Mouse (Mus musculus): ENCODE data around the gene Nr4a1. TPM values are rescaled to one million over a fixed set of nuclear protein-coding genes. Genes with fewer than 3 reads are reported as not detected.

The Nr4a1 gene
- polyA plus RNA-seq, 1 experiment, result 10.0 TPM

- TF ChIP-seq CTCF (IDR thresholded peaks at IDR 0.05; ENCODE audit: control insufficient read depth, insufficient read depth, low read length) (no peak), POLR2A (IDR thresholded peaks at IDR 0.05; ENCODE audit: borderline replicate concordance, control insufficient read depth, low read depth, low read length) (no peak)
- no peak overlapping the region for H3K4me3 ChIP-seq (replicated peaks; ENCODE audit: control insufficient read depth, low read depth, low read length)
- 91% methylated on average over 19 of the region's 19 CpGs for WGBS
- no peak overlapping the region for H3K27ac ChIP-seq (ENCODE audit: control insufficient read depth, insufficient read depth, low read depth, low read length, poor library complexity)
- H3K4me1 ChIP-seq (ENCODE audit: control insufficient read depth, insufficient read depth, low read length), result no peaks in the 10 kb centered on the region
These were observed 23.6 kb upstream of the Nr4a1 start for GRCm38 (mm10) chr15:101230503-101230902.

- Histone ChIP-seq H3K4me3 (replicated peaks; ENCODE audit: control insufficient read depth, low read depth, low read length) (no peak overlapping the region), H3K27ac (ENCODE audit: control insufficient read depth, insufficient read depth, low read depth, low read length, poor library complexity) (no peak overlapping the region), H3K4me1 (ENCODE audit: control insufficient read depth, insufficient read depth, low read length) (no peaks in the 10 kb centered on the region)
- TF ChIP-seq POLR2A (IDR thresholded peaks at IDR 0.05; ENCODE audit: borderline replicate concordance, control insufficient read depth, low read depth, low read length) (no peak), CTCF (IDR thresholded peaks at IDR 0.05; ENCODE audit: control insufficient read depth, insufficient read depth, low read length) (peak; percentile 48; the same call in 1 of the 2 replicates)
- 87% methylated on average over 23 of the region's 23 CpGs for WGBS
These were observed 22.9 kb upstream of the Nr4a1 start for GRCm38 (mm10) chr15:101230995-101231647.

- no peaks in the 10 kb centered on the region for H3K4me1 ChIP-seq (ENCODE audit: control insufficient read depth, insufficient read depth, low read length)
- WGBS, result 94% methylated on average over 56 of the region's 56 CpGs
- TF ChIP-seq CTCF (IDR thresholded peaks at IDR 0.05; ENCODE audit: control insufficient read depth, insufficient read depth, low read length), result no peak
- TF ChIP-seq POLR2A (IDR thresholded peaks at IDR 0.05; ENCODE audit: borderline replicate concordance, control insufficient read depth, low read depth, low read length), result no peak
- H3K4me3 ChIP-seq (replicated peaks; ENCODE audit: control insufficient read depth, low read depth, low read length), result no peak overlapping the region
- H3K27ac ChIP-seq (ENCODE audit: control insufficient read depth, insufficient read depth, low read depth, low read length, poor library complexity), result no peak overlapping the region
These were observed 22.4 kb upstream of the Nr4a1 start for GRCm38 (mm10) chr15:101231648-101232180.

- Histone ChIP-seq H3K4me1 (ENCODE audit: control insufficient read depth, insufficient read depth, low read length) (no peaks in the 10 kb centered on the region), H3K4me3 (replicated peaks; ENCODE audit: control insufficient read depth, low read depth, low read length) (no peak overlapping the region), H3K27ac (ENCODE audit: control insufficient read depth, insufficient read depth, low read depth, low read length, poor library complexity) (no peak overlapping the region)
- TF ChIP-seq CTCF (IDR thresholded peaks at IDR 0.05; ENCODE audit: control insufficient read depth, insufficient read depth, low read length), result no peak
- no peak for TF ChIP-seq POLR2A (IDR thresholded peaks at IDR 0.05; ENCODE audit: borderline replicate concordance, control insufficient read depth, low read depth, low read length)
- WGBS, result 65% methylated on average over 4 of the region's 4 CpGs
These were observed 21.5 kb upstream of the Nr4a1 start for GRCm38 (mm10) chr15:101232607-101233006.

GRCm38 (mm10) chr15:101233183-101233582 is 20.9 kb upstream of the Nr4a1 start:
- 69% methylated on average over 3 of the region's 3 CpGs for WGBS
- TF ChIP-seq POLR2A (IDR thresholded peaks at IDR 0.05; ENCODE audit: borderline replicate concordance, control insufficient read depth, low read depth, low read length) (no peak), CTCF (IDR thresholded peaks at IDR 0.05; ENCODE audit: control insufficient read depth, insufficient read depth, low read length) (no peak)
- no peaks in the 10 kb centered on the region for H3K4me1 ChIP-seq (ENCODE audit: control insufficient read depth, insufficient read depth, low read length)
- H3K27ac ChIP-seq (ENCODE audit: control insufficient read depth, insufficient read depth, low read depth, low read length, poor library complexity), result no peak overlapping the region
- H3K4me3 ChIP-seq (replicated peaks; ENCODE audit: control insufficient read depth, low read depth, low read length), result no peak overlapping the region

- TF ChIP-seq POLR2A (IDR thresholded peaks at IDR 0.05; ENCODE audit: borderline replicate concordance, control insufficient read depth, low read depth, low read length) (no peak), CTCF (IDR thresholded peaks at IDR 0.05; ENCODE audit: control insufficient read depth, insufficient read depth, low read length) (no peak)
- WGBS, result 20% methylated on average over 11 of the region's 11 CpGs
- Histone ChIP-seq H3K27ac (ENCODE audit: control insufficient read depth, insufficient read depth, low read depth, low read length, poor library complexity) (no peak overlapping the region), H3K4me1 (ENCODE audit: control insufficient read depth, insufficient read depth, low read length) (no peaks in the 10 kb centered on the region), H3K4me3 (replicated peaks; ENCODE audit: control insufficient read depth, low read depth, low read length) (no peak overlapping the region)
These were observed 20.3 kb upstream of the Nr4a1 start for GRCm38 (mm10) chr15:101233641-101234275.

- H3K27ac ChIP-seq (ENCODE audit: control insufficient read depth, insufficient read depth, low read depth, low read length, poor library complexity), result no peak overlapping the region
- no peaks in the 10 kb centered on the region for H3K4me1 ChIP-seq (ENCODE audit: control insufficient read depth, insufficient read depth, low read length)
- 67% methylated on average over 10 of the region's 10 CpGs for WGBS
- TF ChIP-seq POLR2A (IDR thresholded peaks at IDR 0.05; ENCODE audit: borderline replicate concordance, control insufficient read depth, low read depth, low read length), result no peak
- no peak for TF ChIP-seq CTCF (IDR thresholded peaks at IDR 0.05; ENCODE audit: control insufficient read depth, insufficient read depth, low read length)
- H3K4me3 ChIP-seq (replicated peaks; ENCODE audit: control insufficient read depth, low read depth, low read length), result no peak overlapping the region
These were observed 19.3 kb upstream of the Nr4a1 start for GRCm38 (mm10) chr15:101234611-101235341.

- Histone ChIP-seq H3K4me1 (ENCODE audit: control insufficient read depth, insufficient read depth, low read length) (no peaks in the 10 kb centered on the region), H3K4me3 (replicated peaks; ENCODE audit: control insufficient read depth, low read depth, low read length) (no peak overlapping the region), H3K27ac (ENCODE audit: control insufficient read depth, insufficient read depth, low read depth, low read length, poor library complexity) (peak overlapping the region; percentile 61)
- TF ChIP-seq CTCF (IDR thresholded peaks at IDR 0.05; ENCODE audit: control insufficient read depth, insufficient read depth, low read length) (no peak), POLR2A (IDR thresholded peaks at IDR 0.05; ENCODE audit: borderline replicate concordance, control insufficient read depth, low read depth, low read length) (no peak)
- WGBS, result 55% methylated on average over 5 of the region's 5 CpGs
These were observed 18.7 kb upstream of the Nr4a1 start for GRCm38 (mm10) chr15:101235342-101235698.
